Mouse (Mus musculus) limb, embryonic 15.5 days (tissue): ENCODE results near the gene Thbs1. TPM values are rescaled to one million over a fixed set of nuclear protein-coding genes. Genes with fewer than 3 reads are reported as not detected.

Experiments used
- polyA plus RNA-seq: library from polyadenylated mRNA; unstranded; fragments of >200 nt; fragmentation: Nextera tagmentation; extraction: Ambion mirVana; gene quantifications from 2 replicates; pipeline ENCODE4 v1.2.1, GENCODE M21; 2015

Thbs1 gene
- polyA plus RNA-seq, 1 experiment from 2014 or later, result 97.2 TPM

Other genes with a start within 250 kb of the Thbs1 start
- 0.10 and 0.31 TPM in 2 replicates for gene Fsip1, start 145.1 kb downstream of the Thbs1 start, polyA plus RNA-seq